Mouse (Mus musculus): ENCODE measurements at regions not wholly inside any gene's neighbourhood (a gene's known extent, or its start where the extent isn't known, plus 50 kb on each side); places are given as distances from the start of the nearest gene placed in this dataset.

DNA sequence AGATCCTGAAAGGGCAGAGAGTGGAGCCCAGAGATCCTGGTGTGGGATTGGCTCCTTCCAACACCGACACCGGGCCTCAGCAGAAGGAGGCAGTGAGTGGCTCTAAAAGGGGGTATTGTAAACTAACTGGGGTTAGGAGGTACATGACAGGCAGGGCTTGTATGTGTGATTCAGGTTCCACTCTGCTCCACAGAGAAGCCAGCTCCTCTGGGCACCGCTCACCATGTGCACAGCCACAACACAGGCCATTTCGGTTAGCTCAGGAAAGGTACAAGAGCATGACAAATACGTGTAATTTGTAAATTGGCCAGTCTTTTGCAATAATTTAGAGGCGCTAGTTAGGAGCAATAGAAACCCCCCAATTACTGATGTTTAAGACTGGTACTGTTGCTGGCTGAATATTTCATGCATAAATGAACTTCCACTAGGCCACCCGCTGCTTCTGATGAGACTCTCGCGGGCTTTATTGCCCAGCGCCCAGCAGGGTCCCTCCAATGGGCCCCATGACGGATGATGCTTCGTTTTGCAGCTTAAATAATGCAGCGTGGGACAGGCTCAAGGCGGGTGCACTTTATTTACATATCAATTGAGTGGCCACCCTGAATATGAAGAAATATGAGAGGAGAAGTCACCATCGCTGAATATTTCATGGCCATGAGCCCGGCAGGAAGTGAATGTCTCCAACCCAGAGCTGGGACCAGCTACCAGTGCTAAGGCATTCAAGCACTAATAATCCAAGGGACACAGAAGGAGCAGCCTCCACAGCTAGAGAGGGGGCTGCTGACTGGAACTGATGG is 136.9 kb upstream of the Mafb start:
- no peak for DNase-seq
- intact Hi-C loops (cut with DNase I; ENCODE audit: low total_unique reads): no loop called here

DNA sequence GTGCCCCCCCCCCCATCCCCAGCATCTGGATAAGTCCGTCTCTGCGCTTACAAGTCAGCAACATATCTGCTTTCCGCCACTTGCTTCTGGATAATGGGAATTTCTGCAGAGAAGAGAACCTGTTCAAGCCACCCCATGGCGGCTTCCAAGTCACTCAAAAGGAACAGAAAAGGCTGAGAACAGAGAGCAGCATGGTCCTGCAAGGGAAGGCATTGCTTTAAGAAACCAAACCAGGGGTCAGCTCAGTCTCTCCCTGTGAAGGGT is 137.5 kb upstream of the Mafb start:
- intact Hi-C loops (cut with DNase I; ENCODE audit: low total_unique reads): no loop called here
- DNase-seq: no peak

DNA sequence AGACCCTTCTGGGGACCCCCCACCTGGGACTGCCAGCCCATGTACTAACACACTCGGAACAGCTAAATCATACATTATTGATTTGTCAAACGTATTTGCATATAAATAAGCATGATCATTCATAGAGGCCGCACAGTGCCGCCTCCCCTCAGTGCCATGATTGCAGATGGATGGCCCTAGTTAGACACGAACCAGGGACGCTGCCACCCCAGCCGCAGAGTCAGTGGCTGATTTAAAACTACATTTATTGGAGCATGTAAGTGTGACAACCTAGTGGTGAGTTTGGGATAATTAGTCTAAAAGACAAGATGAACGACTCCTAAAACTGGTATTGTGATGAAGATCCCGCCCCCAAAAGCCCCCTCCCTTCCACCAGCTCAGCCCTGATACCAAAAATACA is 138.3 kb upstream of the Top1 start:
- no peak for DNase-seq
- intact Hi-C loops (cut with DNase I; ENCODE audit: low total_unique reads): no loop called here

DNA sequence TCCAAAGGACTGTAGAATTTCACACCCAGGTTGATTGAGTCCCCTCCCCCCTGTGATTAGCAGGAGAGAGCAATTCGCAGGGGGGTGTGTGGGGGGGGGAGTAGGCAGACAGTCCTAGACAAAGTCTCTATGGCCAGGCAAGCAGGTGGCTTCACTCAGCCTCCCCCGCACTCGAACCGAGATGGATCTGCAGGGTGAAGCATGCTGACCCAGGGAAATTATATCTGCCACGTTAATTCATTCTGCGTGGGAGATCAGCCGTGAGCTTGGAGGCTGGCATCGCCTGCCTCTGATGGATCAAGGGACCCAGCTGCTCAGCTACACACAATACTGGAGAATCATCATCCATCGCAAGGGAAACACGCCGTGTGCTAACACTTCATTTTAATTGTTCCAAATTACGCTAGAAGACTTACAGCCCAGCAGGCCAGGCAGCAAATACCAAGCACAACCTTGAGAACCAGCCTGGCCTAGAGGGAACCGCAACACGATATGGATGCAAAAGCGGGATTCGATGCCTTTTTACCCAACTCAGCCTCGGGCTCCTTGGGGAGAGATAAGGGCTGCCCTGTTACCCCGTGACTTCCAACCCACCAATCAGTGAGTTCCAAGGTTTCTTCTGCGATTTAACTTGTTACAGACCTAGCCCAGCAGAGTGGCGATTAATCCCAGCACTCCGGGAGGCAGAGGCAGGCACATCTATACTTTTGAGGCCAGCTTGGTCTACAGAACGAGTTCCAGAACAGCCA is 137.7 kb upstream of the Top1 start:
- no peak for DNase-seq
- intact Hi-C loops (cut with DNase I; ENCODE audit: low total_unique reads): no loop called here

DNA sequence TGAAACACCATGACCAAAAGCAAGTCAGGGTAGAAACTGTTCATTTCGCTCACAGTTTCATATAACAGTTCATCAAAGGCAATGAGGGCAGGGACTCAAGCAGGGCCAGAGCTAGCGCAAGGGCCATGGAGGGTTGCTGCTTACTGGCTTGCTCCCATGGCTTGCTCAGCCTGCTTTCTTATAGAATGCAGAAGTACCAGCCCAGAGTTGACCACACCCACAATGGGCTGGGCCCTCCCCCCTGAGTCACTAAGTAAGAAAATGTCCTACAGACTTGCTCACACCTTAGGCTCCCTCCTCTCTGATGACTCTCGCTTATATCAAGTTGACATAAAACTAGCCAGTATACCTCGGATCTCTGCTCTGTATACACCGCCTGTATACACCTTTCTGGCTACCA is 135.5 kb upstream of the Top1 start:
- intact Hi-C loops (cut with DNase I; ENCODE audit: low total_unique reads): no loop called here

DNA sequence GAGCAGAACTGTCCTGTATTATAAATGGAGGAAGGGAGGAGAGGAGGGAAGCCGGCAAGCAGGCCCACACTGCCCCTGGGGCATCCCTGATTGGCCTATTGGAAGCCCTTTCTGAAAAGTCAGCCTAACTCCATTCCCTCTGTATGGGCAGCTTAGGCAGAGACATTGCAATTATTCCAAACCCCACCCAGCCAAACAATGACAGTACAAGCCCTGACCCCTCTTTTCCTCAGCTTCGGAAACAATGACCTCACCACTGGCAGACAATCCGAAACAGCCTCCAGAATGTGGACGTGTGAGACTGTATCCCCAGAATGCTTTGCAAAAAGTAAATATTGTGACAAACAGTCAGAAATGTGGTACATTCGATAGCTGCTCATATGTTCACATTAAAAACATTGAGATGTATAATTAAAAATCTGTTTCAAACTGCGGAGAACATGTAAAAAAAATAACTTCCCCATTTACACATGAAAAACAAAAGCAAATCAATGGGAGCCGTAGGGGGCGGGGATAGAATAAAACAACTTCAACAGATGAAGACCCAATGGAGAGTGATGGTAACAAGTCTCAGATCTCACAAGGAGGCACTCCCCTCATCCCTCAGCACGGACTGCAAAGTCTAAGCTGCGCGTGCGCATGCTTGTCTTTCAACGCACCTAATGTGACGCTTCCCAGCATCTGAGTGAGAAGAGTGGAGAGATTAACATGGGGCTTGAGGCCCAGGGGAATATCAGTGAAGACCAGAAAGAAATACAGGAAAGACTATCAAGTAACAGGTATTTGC is 134.9 kb upstream of the Top1 start:
- intact Hi-C loops (cut with DNase I; ENCODE audit: low total_unique reads): no loop called here
- DNase-seq: peak; percentile 29

More for the DNA sequence above, 135.5 kb upstream of the Top1 start:
- no peak for DNase-seq

DNA sequence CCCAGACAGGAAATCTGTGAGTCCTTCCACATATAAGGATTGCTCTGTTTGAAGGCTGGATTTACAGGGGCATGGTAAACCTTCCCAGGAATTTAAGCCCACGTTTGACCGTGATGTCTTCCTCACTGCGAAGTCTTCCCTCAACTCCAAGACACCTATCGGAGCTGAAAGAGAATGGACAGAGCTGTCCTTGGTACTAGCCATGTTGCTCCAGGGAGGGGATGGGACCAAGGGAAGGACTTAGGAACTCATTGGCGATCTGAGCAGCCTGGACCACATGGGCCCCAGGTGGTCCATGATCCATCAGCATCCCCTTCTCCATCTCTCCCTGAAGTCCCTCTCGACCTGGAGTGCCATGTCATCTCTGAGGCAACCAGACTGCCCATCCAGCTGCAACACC is 130.1 kb upstream of the Top1 start:
- DNase-seq: no peak
- intact Hi-C loops (cut with DNase I; ENCODE audit: low total_unique reads): loop anchor here (2.0 kb wide), 1 partner anchor 63 kb away; no protein-coding TSS in a partner anchor

DNA sequence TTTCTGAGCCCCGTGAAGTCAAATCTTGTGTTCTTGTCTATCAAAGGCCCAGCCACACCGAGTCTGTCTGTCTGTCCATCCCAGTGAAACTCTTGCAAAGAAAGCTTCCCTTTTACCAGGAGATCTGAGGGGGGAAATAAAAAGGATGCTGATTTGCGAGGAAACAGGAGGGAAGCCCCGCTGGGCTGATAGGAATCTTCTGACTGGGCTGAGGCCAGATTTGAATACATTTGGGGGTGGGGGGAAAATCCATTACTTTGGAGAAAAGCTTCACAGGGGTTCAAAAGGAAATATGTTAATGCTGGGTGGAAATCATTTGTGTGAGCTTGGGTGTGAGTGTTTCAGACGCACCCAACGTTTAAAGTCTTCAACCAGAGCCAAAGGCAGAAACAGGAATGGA is 129.2 kb upstream of the Top1 start:
- no peak for DNase-seq
- intact Hi-C loops (cut with DNase I; ENCODE audit: low total_unique reads): no loop called here

DNA sequence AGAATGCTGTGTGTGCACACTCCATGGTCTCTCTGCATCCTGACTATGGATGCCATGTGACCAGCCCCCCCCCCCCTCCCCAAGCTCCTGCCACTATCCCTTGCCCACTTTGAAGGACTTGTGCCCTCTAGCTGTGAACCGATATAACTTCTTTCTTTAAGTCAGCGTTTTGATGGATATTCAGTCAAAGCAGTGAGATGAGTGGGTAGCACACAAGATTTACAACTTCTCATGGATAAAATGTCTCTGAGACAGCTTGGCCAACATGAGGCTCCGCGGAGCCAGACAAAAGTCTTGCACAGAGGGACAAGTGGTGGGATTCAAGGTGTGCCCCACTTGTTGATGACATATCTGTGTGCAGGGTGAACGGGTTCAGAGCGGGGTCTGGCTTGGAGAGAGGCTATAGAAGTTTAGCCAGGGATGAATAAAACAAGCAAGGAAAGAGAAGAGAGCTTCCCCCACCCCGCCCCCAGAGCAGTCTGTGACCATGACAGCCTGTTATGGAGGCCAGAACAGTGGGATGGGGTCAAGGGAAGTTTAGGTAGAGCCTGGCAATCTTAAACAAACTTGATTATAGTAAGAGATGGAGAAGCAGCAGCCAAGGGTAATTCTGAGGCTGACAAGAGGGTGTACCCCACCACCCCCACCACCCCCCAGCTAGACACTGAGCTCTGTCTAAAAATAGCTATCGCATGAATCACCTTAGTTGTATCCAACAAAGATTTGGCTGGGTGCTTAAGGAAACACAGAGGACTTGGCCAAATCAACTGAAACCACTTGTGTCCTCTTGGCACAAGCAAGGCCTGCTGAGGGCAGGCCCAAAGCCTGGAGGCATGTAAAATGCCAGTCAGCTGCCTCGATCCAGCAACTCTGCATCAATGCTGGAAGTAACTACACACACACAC is 120.1 kb upstream of the Top1 start:
- intact Hi-C loops (cut with DNase I; ENCODE audit: low total_unique reads): no loop called here
- DNase-seq: no peak

DNA sequence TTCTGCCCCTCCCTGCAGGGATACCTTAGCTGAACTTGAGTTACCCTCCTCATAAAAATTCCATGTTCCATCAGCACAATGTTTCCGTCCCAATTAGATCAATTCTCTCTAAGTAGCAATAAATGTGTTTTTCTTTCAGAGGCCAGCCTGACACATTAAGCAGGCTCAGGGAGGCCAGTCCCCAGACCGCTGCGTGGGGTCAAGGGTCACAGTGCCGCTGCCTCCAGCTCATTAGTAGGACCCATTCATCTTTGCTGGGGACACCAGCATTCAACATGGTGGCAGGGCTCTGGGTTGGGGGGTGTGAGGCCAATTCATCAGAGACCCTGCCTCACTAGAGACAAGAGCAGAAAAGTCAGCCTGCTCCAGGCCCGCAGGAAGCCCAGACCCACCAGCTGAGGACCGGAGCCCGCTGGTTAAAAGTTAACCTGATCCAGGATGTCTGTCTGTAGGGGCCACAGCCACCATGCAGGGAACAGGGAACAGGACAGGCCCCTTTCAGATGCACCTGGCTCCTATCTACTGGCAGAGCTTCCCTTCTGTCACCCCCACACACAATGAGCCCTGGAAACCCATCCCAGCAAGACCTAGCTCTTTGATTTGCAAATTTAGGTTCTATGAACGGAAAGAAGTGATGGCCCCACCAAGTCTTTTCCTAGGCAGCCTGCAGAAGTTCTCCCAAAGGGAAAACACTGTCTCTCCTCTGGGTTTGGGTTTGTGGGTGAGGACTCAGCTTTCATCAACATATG is 119.1 kb upstream of the Top1 start:
- intact Hi-C loops (cut with DNase I; ENCODE audit: low total_unique reads): no loop called here
- DNase-seq: no peak

DNA sequence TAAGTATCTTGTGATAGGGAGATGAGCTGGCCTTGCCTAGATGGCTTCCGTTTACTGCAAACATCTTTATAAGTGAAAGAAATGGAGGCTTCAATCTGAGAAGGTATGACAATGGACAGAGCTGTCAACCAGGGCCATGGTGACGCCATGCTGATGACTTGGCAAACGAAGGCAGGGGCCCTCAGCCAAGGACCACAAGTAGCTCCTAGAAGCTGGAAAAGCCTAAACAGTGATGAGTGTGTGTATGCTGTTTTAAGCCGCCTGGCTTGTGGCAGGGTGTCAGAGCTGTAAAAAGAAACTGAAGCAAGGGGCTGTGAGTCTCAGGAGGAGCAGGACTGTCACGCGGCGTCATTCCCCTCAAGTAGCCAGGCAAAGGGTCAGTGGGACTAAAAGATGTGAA is 116.4 kb upstream of the Top1 start:
- intact Hi-C loops (cut with DNase I; ENCODE audit: low total_unique reads): no loop called here
- no peak for DNase-seq

DNA sequence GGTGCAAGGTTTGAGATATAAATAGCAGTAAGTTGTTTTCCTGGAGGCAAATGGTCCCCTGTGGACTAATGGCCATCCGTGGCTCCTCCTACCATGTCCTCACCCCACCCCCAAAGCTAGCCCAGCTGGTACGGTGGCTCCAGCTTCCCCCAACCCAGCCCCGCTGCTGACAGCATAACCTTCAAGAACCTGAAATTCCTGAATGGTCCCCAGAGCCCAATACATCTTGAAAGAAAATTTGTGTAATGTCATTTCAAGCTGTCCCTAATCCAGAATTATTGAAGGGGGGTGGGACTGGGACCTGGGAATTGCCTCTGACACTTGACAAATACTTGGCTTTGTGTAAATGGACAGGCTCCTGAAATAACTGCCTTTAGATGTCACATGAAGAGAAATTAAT is 115.3 kb upstream of the Top1 start:
- intact Hi-C loops (cut with DNase I; ENCODE audit: low total_unique reads): no loop called here
- peak; percentile 22 for DNase-seq

DNA sequence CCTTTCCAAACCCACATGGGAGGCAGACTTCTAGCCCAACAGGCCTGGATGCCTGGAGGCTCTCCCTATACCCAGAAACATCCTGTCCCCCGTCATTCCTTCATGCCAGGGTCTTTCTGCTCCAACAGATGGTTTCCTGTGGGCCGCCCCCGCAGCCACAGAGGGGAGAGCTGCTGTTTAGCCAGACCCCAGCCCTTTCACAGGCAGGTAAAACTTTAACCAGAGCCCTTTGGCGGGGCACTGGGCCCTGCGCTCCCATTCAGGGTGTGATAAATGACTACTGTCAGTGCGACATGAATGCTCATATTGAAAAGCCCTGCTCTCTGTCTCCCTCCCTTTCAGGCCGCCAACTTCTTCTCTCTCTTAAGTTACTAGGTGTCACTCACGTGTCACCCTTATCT is 108.4 kb upstream of the Top1 start:
- no peak for DNase-seq
- intact Hi-C loops (cut with DNase I; ENCODE audit: low total_unique reads): no loop called here

DNA sequence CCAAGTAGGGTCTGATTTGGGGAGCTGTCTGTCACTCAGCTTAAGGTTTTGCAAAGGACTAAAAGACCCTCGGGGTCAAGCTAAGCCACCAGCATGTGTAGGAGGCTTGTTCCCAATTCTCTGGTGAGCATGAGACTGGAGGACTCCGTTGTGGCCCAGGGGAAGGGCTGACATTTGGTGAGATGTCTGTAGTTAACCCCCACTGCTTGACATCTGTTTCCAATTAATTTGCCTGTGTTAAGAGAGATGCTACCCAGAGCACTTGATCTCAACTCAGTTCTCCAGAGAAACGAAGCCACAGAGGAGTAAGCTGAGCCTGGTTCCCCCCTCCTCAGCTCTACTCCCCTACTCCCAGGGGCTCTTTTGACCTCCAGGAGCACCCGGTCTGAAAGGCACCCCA is 100.2 kb upstream of the Top1 start:
- intact Hi-C loops (cut with DNase I; ENCODE audit: low total_unique reads): no loop called here
- no peak for DNase-seq

DNA sequence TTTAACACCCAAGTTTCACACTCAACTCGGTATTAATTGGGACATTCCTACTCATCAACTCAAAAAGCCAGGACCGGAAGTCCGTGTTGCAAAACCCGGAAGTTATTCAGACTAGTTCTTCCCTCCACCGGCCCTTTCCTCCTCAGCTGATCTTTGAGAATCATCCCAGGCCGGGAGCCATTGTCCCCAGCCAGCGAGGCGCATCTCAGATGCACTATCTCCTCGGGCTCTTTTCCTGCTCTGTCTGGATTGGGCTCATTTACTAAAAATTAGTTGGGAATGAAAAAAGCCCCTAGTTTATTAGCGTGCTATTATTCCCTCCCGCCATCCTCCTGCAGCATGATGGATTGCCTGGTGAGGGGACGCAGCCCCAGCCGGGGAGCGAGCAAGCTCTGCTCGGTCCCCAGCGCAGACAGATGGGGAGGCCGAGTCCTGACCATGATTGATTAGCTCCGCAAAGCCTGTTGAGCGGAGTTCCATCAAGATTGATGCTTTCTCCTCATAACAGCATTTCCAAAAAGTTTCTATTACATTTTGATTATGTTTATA is 93.5 kb upstream of the Top1 start:
- DNase-seq: no peak
- intact Hi-C loops (cut with DNase I; ENCODE audit: low total_unique reads): no loop called here

DNA sequence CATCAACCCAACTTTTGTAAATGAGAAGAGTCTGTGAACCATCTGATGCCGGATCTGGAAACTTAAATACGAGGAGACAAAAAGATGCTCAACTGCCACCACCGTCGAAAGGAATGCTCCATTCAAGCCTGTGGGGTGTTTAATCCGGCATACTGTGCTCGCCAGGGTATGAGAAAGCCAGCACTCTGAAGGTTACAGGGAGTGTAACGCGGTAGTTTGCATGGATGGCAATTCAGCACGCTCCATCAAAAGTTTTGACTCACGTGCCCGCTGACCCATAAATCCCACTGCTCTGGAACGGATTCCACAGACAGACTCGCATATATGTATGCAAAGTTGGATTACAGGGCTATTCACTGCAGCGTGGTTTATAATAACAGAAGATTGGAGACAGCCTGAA is 84.0 kb upstream of the Top1 start:
- intact Hi-C loops (cut with DNase I; ENCODE audit: low total_unique reads): no loop called here
- no peak for DNase-seq

DNA sequence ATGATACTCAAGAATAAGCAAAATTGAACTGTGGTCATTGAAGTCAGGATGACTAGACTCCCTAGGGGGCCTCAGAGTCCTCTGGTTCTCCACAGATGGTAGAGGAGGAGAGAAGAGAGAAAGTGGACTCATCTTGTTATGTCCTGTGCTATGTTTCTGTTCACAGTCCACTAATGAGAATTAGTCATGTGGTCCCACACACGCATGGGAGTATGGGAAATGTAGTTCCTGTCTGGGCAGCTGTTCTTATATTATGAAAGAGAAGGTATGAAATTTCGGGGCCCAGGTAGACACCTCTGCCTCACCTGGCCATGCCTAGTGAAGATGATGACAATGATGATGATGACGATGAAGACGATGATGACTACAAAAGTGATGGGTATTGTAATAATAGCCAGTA is 77.9 kb upstream of the Top1 start:
- DNase-seq: no peak
- intact Hi-C loops (cut with DNase I; ENCODE audit: low total_unique reads): no loop called here

DNA sequence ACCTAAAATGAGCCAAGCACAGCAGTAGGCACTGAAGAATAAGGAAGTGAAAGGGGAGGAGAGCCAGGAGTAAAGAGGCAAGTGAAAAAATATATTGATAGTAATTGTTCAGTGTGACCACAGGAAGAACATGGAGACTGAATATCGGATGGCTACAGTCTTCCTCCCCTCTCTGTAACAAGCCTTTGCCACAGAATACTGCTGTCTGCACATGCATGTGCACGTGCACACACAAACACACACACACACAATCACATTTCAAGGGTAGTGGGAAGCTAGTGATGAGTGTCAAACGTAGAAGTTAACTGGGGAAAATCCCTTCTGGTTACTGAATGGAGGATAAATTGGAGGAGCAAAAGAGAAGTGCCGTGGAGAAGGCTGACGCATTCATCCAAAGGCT is 76.2 kb upstream of the Top1 start:
- intact Hi-C loops (cut with DNase I; ENCODE audit: low total_unique reads): no loop called here
- DNase-seq: no peak

Data from gastrocnemius, postnatal 14 days (tissue).